Mouse (Mus musculus) right cerebral cortex, postnatal 10 days (tissue): ENCODE results near the gene Tomm40.
"Not testable (repeated sequence)": the region's sequence is repeated elsewhere in the genome, so short reads cannot be mapped to it uniquely, and the experiment has no call there.

ENCODE experiments used
- DNase-seq, 2 experiments: peaks; one replicate each; pipeline ENCODE4 v3.0.0; 2021; ENCODE audit warnings: low spot score in 2 of 2

Gene Tomm40

GRCm38 (mm10) chr7:19686927-19687583, 28.2 kb downstream of the Tomm40 start:
- DNase-seq = not testable (repeated sequence)

DNA sequence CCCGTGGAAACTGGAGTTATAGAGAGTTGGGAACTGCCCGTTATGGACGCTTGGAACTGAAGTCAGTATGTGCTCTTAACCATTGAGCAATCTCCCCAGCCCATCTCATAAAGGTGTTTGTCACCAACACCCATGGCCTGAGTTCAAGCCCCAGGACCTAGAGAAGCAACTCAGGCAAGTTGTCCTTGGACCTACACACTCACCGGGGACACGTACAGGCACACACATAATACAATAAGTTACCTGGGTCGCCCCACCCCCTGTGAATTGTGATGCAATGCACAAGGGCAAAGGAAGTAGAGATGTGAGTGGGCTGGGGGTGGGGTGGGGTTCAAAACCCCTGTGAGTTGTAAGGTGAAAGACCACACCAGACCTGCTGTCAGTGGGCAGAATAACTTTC, 28.7 kb downstream of the Tomm40 start:
- DNase-seq = no peak

GRCm38 (mm10) chr7:19685374-19685773, 29.9 kb downstream of the Tomm40 start:
- DNase-seq = no peak

- no peak for DNase-seq
These were observed 31.5 kb downstream of the Tomm40 start for GRCm38 (mm10) chr7:19683771-19684201.

- DNase-seq = no peak
These were observed 32.3 kb downstream of the Tomm40 start for GRCm38 (mm10) chr7:19682979-19683378.

DNA sequence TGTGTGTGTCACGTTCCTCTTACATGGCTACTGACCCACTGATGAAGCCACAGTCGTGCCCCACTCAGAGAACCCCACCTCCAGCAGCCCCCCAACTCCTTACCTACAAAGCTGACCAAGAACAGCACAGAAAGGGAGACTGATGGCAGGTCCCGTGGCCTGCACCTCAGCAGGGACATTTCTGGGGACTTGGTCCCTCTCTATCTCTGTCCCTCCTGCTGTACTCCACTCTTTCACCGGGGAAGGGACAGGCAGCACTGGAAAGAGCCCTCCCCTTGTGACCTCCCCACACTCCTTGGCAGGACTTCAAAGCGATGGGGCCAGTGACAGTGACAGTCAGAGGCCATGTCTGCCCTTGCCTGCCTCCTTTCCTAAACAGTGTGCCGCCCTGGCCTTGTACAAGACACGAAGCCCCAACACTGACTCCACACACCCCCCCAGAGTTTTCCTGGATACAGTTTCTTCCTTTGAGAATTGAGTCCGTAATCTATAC, 34.0 kb downstream of the Tomm40 start, which contains the start of the genes Gm44805 and Apoc4:
Gm44805 (minus strand) TSS at position 222 of the 493 bp plus-strand sequence.
Apoc4 (minus strand) TSS at position 278 of the 493 bp plus-strand sequence.
- no peak for DNase-seq

GRCm38 (mm10) chr7:19680702-19681101, 34.5 kb downstream of the Tomm40 start:
- no peak for DNase-seq

- no peak for DNase-seq
These were observed 36.3 kb downstream of the Tomm40 start for GRCm38 (mm10) chr7:19678901-19679300.

- DNase-seq = no peak
These were observed 37.4 kb downstream of the Tomm40 start, which contains the start of gene Apoc2 for GRCm38 (mm10) chr7:19677872-19678271. Gene Apoc2, minus strand, starts transcription at chr7:19677941.

DNA sequence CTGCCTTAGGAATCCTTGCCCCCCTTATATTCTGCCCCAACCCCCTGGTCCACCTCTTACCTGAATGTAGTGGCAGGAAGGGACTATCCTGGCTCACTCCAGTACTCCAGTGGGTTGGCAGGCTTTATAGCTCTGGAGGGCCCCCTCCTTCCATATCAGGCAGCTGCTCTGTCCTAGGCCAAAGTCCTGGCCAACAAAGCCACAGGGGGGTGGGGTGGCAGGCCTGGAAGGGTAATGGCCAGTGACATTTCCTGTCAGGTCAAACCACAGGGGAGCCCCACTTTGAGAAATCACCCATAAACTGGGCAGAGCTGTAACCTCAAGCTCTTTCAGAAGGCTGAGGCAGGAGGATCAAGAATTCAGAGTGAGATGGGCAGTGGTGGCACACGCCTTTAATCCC, 38.6 kb downstream of the Tomm40 start:
- DNase-seq = no peak

DNA sequence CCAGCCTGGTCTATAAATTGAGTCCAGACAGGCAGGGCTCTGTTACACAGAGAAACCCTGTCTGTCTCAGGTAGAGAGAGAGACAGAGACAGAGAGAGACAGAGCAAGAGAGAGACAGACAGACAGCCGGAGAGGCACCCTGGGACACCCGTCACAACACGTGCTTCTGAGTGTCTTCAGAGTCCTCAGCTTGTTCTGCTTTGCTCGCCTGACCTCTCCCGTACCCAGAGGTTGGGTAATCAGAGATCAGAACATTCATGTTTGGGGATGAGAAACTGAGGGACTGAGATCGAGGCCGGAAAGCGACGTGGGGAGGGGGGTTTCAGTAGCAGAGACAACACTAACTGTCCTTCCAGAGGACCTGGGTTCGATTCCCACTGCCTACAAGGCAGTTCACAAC, 39.4 kb downstream of the Tomm40 start:
- no peak for DNase-seq

DNA sequence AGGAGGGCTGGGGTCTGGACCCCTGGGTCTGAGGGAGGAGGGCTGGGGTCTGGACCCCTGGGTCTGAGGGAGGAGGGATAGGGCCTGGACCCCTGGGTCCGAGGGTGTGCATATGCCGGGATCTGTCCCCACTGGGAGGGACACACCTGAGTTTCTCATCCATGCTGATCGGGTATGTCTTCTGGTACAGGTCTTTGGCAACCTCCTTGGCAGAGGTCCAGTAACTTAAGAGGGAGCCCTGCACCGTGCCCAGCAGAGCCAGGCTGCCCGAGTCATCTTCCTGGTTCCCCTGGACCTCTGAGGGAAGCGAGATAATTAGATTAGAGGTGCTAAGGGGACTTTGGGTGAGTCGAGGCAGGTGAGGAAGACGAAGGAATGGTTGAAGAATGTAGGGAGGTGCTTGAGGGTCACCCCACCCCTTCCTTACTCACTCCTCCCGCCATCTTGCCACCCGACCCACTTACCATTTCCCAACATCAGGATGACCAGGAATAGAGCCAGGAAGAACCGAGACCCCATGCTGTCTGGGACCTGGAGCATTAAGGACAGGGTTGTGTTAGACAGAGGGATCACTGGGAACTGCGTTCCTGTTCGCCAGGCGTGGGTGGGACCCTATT, 42.0 kb downstream of the Tomm40 start:
- DNase-seq = no peak

GRCm38 (mm10) chr7:19671511-19671910, 43.7 kb downstream of the Tomm40 start:
- DNase-seq = no peak

DNA sequence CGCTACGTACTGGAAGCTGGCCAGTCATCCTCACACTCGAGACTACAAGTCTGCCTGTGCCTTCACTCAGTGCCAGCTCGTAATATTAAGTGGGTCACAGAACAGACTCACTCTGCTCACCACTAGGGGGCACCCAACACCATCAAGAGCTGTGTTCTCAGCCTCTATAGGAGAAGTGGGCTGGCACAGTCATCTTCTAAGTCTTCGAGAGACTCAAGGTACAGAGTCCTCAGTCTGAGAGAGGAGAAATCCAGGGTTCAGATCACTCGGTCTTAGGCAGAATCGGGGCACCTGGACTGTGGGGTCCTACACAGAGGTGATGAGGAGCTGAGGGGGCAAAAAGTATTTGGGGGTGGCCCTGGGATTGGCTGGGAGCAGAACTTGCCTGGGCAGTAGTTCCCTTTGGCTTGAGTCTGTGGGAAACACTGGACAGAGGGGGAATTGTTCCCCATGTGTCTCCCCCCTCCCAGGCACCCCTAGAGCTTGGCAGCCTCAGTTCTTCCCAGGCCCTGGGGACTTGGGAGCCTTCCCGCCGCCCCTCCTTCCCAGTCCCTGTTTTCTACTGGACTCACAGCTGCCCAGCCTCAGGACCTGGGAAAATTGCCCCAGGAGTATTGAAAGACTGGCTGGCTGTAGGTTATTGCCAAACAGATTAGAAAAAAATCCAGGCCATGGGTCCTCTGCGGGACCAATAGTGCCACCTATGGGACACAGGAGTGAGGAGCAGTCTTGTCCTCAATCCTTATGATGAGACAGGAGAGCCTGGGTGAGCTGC, 46.1 kb downstream of the Tomm40 start:
- peak; percentile 95 to 96 for DNase-seq

- DNase-seq = no peak
These were observed 47.8 kb downstream of the Tomm40 start for GRCm38 (mm10) chr7:19667434-19667833.

DNA sequence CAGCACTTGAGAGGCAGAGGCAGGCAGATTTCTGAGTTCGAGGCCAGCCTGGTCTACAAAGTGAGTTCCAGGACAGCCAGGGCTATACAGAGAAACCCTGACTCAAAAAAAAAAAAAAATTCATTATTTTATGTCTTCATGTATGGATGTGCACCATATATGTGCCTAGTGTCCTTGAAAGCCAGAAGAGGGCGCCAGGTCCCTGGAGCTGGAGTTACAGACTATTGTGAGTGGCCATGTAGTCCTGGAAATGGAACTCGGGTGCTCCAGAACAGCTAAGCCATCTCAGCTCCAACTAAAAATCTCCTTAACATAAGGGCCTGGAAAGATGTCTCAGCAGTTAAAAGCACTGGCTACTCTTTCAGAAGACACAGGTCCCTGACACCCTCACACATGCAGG, 48.5 kb downstream of the Tomm40 start:
- no peak for DNase-seq

GRCm38 (mm10) chr7:19664955-19665841, 50.0 kb downstream of the Tomm40 start, which contains the start of gene Clptm1:
Gene Clptm1, minus strand, starts transcription at chr7:19665033.
- DNase-seq = peak; percentile 98

GRCm38 (mm10) chr7:19664455-19664954, 50.7 kb downstream of the Tomm40 start:
- DNase-seq = no peak

DNA sequence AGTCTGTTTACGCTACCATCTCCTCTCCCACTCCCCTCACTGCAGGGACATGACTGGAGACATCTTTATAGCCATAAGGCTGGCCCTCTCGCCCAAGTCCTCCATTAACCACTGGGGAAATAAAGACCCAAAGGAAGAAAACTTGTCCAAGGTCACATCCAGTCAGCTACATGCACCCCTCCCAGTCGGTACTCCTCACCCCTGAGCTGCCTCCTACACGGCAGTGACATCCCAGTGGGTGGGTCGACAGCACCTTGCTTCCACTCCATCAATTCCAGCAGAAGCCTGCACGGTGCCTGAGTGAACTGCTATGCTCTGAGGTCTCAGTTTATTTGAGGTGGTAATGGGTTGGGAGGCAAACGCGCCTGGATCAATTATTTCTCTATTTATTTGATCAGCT, 51.3 kb downstream of the Tomm40 start:
- peak; percentile 38 to 54 for DNase-seq

DNA sequence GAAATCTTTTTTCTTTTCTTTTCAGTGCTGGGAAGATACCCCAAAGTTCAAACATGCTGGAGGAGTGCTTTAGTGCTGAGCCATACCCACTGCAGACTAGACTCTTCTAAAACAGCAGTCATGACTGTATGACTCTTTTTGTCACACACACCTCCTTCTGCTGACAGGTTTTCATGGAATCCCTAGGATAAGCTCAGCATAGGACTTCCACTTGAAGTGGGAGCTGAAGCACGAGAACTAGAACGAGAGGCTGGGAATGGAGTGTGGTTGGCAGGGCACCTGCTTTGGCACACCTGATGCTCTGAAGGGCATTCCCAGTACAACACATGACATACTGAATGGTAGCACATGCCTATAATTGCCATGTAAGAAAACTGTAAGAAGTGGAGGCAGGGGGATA, 62.6 kb downstream of the Tomm40 start:
- no peak for DNase-seq
